Mouse (Mus musculus): ENCODE data around the gene Ms4a15. TPM values are rescaled to one million over a fixed set of nuclear protein-coding genes. Genes with fewer than 3 reads are reported as not detected.

Ms4a15 gene
- total and polyA plus RNA-seq, 3 experiments = 0.37 TPM; not detected in 2

GRCm38 (mm10) chr19:10959978-10960346 lies 33.1 kb downstream of the Ms4a15 start:
- Histone ChIP-seq H3K9ac (ENCODE audit: insufficient read depth, low read depth) (no peak overlapping the region), H3K4me1 (ENCODE audit: control insufficient read depth in 1 of 2, insufficient read depth in 2 of 2) (0 out of 4 replicates have a peak, but pooled peaks cover 0 to 2% of the 10 kb centered on the region in 2 experiments), H3K36me3 (replicated peaks in 1 of 2; ENCODE audit: control insufficient read depth in 1 of 2, insufficient read depth in 1 of 2, low read length in 1 of 2) (no peaks in the 10 kb centered on the region), H3K4me2 (ENCODE audit: insufficient read depth, low read depth, poor library complexity, severe bottlenecking) (no peak overlapping the region), H3K4me3 (replicated peaks in 1 of 3; ENCODE audit: low read depth in 2 of 3, low read length in 2 of 3, poor library complexity in 1 of 3) (no peak overlapping the region), H3K79me2 (replicated peaks; ENCODE audit: control insufficient read depth, extremely low read depth, insufficient read depth, poor library complexity, severe bottlenecking) (no peaks in the 10 kb centered on the region), H3K27me3 (replicated peaks) (peaks cover 63% of the 10 kb centered on the region), H3K9me3 (replicated peaks; ENCODE audit: low read length) (no peaks in the 10 kb centered on the region), H3K27ac (ENCODE audit: insufficient read depth, low read depth) (no peak overlapping the region)
- TF ChIP-seq SIN3A (IDR thresholded peaks at IDR 0.05; ENCODE audit: low read length) (no peak), CHD1 (IDR thresholded peaks at IDR 0.05; ENCODE audit: low read depth, low read length) (no peak), CTCF (conservative IDR thresholded peaks at IDR 0.05 in 1 of 2, IDR thresholded peaks at IDR 0.05 in 1 of 2; ENCODE audit: low read depth in 2 of 2, low read length in 2 of 2) (no peak), SMC3 (IDR thresholded peaks at IDR 0.05; ENCODE audit: low read depth, low read length) (no peak), ZMIZ1 (IDR thresholded peaks at IDR 0.05; ENCODE audit: low read depth, low read length) (no peak), ZKSCAN1 (IDR thresholded peaks at IDR 0.05; ENCODE audit: borderline replicate concordance, low read depth, low read length) (no peak), JUND (conservative IDR thresholded peaks at IDR 0.05; ENCODE audit: low read depth, low read length) (no peak), ETS1 (conservative IDR thresholded peaks at IDR 0.05; ENCODE audit: low read depth, low read length) (no peak), NELFE (IDR thresholded peaks at IDR 0.05; ENCODE audit: low read depth, low read length) (no peak), POLR2A (IDR thresholded peaks at IDR 0.05; ENCODE audit: low read depth, low read length) (no peak), MAFK (IDR thresholded peaks at IDR 0.05; ENCODE audit: insufficient replicate concordance, low read length) (no peak), NRF1 (IDR thresholded peaks at IDR 0.05; ENCODE audit: low read depth, low read length) (no peak), MYC (IDR thresholded peaks at IDR 0.05; ENCODE audit: low read depth, low read length) (no peak), MEF2A (IDR thresholded peaks at IDR 0.05; ENCODE audit: borderline replicate concordance, low read depth, low read length) (no peak)
- in situ Hi-C loops (cut with MboI; ENCODE audit: low pct_ligation_motif_present, low pct_unique_long_range_greater_than_20kb, low sequenced_read_pairs) (loop anchor here (5.0 to 10.0 kb wide), 2 partner anchors 48 to 285 kb away; partner anchors contain the start of gene Pga5), dilution Hi-C loops (cut with MboI; ENCODE audit: extremely low pct_ligation_motif_present, extremely low pct_unique_long_range_greater_than_20kb, low sequenced_read_pairs) (no loop called here)
- DNase-seq (ENCODE audit: extremely low read depth) = no peak

DNA sequence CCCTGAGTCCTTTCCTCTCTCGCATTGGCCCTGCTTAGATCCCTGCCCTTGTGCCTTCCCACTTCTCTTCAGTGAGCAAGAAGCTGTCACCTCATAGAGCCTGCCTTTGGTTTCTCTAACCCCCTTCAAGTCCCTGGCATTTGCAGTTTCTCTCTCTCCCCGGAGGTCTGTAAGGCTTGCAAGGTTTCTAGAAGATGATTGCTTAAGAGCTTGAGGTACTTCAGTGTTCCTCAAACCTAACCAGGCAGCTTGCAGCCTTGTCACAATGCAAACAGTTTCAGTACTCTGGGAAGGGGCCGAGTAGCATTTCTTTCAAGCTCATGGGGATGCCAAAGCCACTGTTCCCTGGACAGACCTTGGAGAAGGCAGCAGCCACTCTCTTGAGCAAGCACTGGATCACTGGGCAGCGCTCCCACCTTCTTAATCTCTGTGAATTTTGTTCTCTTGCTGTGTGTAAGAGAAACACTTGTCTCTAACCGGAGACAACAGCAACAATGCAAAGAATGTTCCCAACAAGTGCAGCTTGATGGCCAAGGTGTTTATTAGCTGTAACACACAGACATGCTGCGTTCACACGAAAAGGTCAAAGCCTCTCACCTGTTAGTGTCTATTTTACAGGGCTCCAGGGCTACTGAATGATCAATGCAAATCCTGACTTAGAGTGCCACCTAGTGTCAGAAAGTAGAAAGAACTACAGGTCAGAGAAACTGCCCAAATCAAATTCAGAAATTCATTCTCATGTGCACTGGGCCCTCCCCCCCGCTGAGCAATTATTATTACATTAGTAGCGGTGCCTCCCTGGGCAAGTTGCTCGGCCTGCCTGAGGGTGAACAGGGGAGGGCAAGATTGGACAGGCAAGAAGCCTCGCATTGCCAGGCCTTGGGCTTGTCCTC lies 33.7 kb downstream of the Ms4a15 start:
- peak; percentile 80 for DNase-seq (ENCODE audit: extremely low read depth)
- in situ Hi-C loops (cut with MboI; ENCODE audit: low pct_ligation_motif_present, low pct_unique_long_range_greater_than_20kb, low sequenced_read_pairs) (no loop called here), dilution Hi-C loops (cut with MboI; ENCODE audit: extremely low pct_ligation_motif_present, extremely low pct_unique_long_range_greater_than_20kb, low sequenced_read_pairs) (no loop called here)
- Histone ChIP-seq H3K4me3 (replicated peaks in 1 of 3; ENCODE audit: low read depth in 2 of 3, low read length in 2 of 3, poor library complexity in 1 of 3) (no peak overlapping the region), H3K79me2 (replicated peaks; ENCODE audit: control insufficient read depth, extremely low read depth, insufficient read depth, poor library complexity, severe bottlenecking) (no peaks in the 10 kb centered on the region), H3K36me3 (replicated peaks in 1 of 2; ENCODE audit: control insufficient read depth in 1 of 2, insufficient read depth in 1 of 2, low read length in 1 of 2) (no peaks in the 10 kb centered on the region), H3K9me3 (replicated peaks; ENCODE audit: low read length) (no peaks in the 10 kb centered on the region), H3K27ac (ENCODE audit: insufficient read depth, low read depth) (no peak overlapping the region), H3K4me1 (ENCODE audit: control insufficient read depth in 1 of 2, insufficient read depth in 2 of 2) (0 out of 4 replicates have a peak, but pooled peaks cover 0 to 2% of the 10 kb centered on the region in 2 experiments), H3K4me2 (ENCODE audit: insufficient read depth, low read depth, poor library complexity, severe bottlenecking) (no peak overlapping the region), H3K27me3 (replicated peaks) (peaks cover 57% of the 10 kb centered on the region), H3K9ac (ENCODE audit: insufficient read depth, low read depth) (no peak overlapping the region)
- no peak for TF ChIP-seq POLR2A (IDR thresholded peaks at IDR 0.05; ENCODE audit: low read depth, low read length)
- TF ChIP-seq ZC3H11A (IDR thresholded peaks at IDR 0.05; ENCODE audit: low read depth, low read length) = peak; percentile 73
- TF ChIP-seq NRF1 (IDR thresholded peaks at IDR 0.05; ENCODE audit: low read depth, low read length) = no peak
- 0 out of 2 replicates have a peak, but pooled peaks have one; percentile 34 for TF ChIP-seq SIN3A (IDR thresholded peaks at IDR 0.05; ENCODE audit: low read length)
- no peak for TF ChIP-seq USF1 (IDR thresholded peaks at IDR 0.05; ENCODE audit: low read depth, low read length)
- no peak for TF ChIP-seq KAT2A (IDR thresholded peaks at IDR 0.05; ENCODE audit: insufficient replicate concordance, low read length)
- no peak for TF ChIP-seq GABPA (IDR thresholded peaks at IDR 0.05; ENCODE audit: insufficient replicate concordance, low read depth, low read length)
- TF ChIP-seq ZKSCAN1 (IDR thresholded peaks at IDR 0.05; ENCODE audit: borderline replicate concordance, low read depth, low read length) = no peak
- no peak for TF ChIP-seq ZNF384 (IDR thresholded peaks at IDR 0.05; ENCODE audit: low read depth, low read length)
- TF ChIP-seq MAFK (IDR thresholded peaks at IDR 0.05; ENCODE audit: insufficient replicate concordance, low read length) = no peak
- TF ChIP-seq JUN (IDR thresholded peaks at IDR 0.05; ENCODE audit: insufficient read depth, low read depth, low read length) = no peak
- TF ChIP-seq IRF4 (IDR thresholded peaks at IDR 0.05; ENCODE audit: low read depth, low read length) = 0 out of 2 replicates have a peak, but pooled peaks have one; percentile 20
- no peak for TF ChIP-seq ZMIZ1 (IDR thresholded peaks at IDR 0.05; ENCODE audit: low read depth, low read length)
- TF ChIP-seq E2F4 (IDR thresholded peaks at IDR 0.05; ENCODE audit: insufficient replicate concordance, low read depth, low read length) = no peak
- no peak for TF ChIP-seq MAX (IDR thresholded peaks at IDR 0.05; ENCODE audit: low read length)
- TF ChIP-seq JUND (conservative IDR thresholded peaks at IDR 0.05; ENCODE audit: low read depth, low read length) = no peak
- no peak for TF ChIP-seq MYC (IDR thresholded peaks at IDR 0.05; ENCODE audit: low read depth, low read length)
- TF ChIP-seq EP300 (IDR thresholded peaks at IDR 0.05; ENCODE audit: low read length) = no peak
- no peak for TF ChIP-seq TCF12 (IDR thresholded peaks at IDR 0.05; ENCODE audit: low read depth, low read length)
- TF ChIP-seq MEF2A (IDR thresholded peaks at IDR 0.05; ENCODE audit: borderline replicate concordance, low read depth, low read length) = no peak
- TF ChIP-seq POLR2AphosphoS2 (IDR thresholded peaks at IDR 0.05; ENCODE audit: low read depth, low read length) = no peak
- TF ChIP-seq NELFE (IDR thresholded peaks at IDR 0.05; ENCODE audit: low read depth, low read length) = no peak; the same call in 1 of the 2 replicates
- no peak for TF ChIP-seq ELF1 (IDR thresholded peaks at IDR 0.05; ENCODE audit: low read depth, low read length)
- no peak for TF ChIP-seq CHD2 (IDR thresholded peaks at IDR 0.05; ENCODE audit: low read length)
- TF ChIP-seq RCOR1 (conservative IDR thresholded peaks at IDR 0.05; ENCODE audit: low read depth, low read length) = no peak

Data from CH12.LX (cell line).